Mouse (Mus musculus) urinary bladder, adult 2 months (tissue): ENCODE results near the gene Gga1. TPM values are rescaled to one million over a fixed set of nuclear protein-coding genes. Genes with fewer than 3 reads are reported as not detected.

Experiments
- DNase-seq: peaks from one replicate; pipeline ENCODE4 v3.0.0; 2022; ENCODE audit warnings: low spot score
- polyA plus RNA-seq: library from polyadenylated mRNA; depleted of rRNA; stranded (reverse); fragments of >200 nt; gene quantifications from 2 replicates; pipeline ENCODE4 v1.2.3, GENCODE M21; 2012

The Gga1 gene
- polyA plus RNA-seq, 1 experiment = 53.5 TPM

DNA sequence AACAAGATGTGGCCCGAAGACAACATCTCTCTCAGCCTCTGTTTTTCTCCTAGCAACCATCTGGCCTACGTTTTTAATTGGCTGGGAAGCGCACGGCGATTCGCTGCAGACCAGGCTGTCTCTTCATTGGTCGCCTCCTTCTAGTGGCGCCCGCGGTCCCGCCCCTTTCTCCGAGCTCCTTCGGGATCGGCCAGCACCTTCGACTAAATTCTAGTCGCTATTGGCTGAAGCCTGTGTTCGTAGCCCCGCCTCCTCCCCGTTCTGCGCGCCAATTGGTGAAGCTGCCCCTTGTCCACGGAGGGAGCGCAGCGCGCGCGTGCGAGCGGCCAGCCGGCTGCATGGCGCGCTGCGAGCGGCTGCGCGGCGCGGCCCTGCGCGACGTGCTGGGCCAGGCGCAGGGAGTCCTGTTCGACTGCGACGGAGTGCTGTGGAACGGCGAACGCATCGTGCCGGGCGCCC lies 36.7 kb downstream of the Gga1 start, which contains the start of gene Pdxp:
Pdxp (plus strand) TSS at position 288 of the 459 bp plus-strand sequence.
- no peak for DNase-seq

GRCm38 (mm10) chr15:78914091-78914822 lies 37.3 kb downstream of the Gga1 start:
- DNase-seq = no peak

- no peak for DNase-seq
Observed at GRCm38 (mm10) chr15:78914823-78915659, 38.1 kb downstream of the Gga1 start.

DNA sequence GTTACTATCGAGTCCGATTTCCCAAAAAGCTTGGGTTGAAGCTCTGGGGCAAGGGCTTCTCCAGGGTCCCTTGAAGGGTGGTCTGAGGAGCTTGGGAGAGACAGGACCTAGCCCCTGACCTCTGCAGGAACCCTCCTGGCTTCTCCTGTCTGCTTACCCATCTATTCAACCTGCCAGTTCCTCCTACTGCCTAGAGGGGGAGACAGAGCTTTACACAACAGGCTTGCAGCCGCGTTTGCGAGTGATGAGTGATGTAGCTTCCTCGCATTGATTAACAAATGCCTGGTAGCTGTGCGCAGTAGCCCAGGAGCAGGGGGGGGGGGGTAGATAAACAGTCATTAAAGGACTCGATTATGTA lies 38.6 kb downstream of the Gga1 start:
- DNase-seq = no peak

DNA sequence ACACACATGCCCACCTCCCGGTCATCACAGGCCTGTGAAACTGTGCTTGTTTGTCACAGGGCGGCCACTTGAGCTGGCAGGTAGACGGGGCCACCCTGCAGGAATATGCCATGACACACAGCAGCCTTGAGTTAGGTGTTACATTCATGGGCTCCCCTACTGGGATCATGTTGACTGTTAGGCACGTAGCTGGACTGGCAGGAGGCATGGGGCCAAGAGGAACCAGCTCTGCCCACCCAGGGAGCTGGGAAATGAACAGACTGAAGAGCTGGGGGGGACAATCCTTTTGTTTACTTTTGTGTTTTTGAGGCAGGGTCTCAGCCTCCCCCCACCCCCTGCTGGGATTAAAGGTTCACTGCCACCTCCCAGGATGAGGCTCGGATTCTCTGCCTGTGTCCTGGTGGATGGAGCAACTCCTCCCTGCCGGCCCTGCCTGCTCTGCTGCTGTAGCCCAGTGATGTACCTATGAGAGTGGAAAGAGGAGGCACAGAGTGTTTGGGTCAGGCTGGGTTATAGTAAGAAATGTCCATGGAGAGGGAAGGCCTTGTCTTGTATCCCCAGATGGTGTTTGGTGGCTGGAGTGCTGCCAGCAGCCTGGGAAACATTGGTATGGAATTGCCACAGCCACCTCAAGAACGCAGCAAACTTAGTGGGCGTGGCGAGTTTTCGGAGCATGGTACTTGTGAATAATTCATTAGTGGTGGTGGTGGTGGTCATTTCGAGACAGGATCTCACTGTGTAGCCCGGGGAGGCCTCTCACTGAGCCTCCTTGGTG lies 39.2 kb downstream of the Gga1 start:
- DNase-seq = no peak

DNA sequence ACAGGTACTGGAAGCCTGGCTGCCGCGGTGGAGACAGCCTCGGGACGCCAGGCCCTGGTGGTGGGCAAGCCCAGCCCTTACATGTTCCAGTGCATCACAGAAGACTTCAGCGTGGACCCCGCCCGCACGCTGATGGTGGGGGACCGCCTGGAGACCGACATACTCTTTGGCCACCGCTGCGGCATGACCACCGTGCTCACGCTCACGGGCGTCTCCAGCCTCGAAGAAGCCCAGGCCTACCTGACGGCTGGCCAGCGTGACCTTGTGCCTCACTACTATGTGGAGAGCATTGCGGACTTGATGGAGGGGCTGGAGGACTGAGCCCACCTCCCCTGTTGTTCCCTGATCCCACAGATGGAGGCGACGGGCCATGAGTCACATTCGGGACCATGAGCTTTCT lies 41.1 kb downstream of the Gga1 start:
- DNase-seq = no peak

GRCm38 (mm10) chr15:78919914-78920313 lies 42.9 kb downstream of the Gga1 start:
- no peak for DNase-seq

- DNase-seq = no peak
Observed at GRCm38 (mm10) chr15:78922700-78923099, 45.7 kb downstream of the Gga1 start.

DNA sequence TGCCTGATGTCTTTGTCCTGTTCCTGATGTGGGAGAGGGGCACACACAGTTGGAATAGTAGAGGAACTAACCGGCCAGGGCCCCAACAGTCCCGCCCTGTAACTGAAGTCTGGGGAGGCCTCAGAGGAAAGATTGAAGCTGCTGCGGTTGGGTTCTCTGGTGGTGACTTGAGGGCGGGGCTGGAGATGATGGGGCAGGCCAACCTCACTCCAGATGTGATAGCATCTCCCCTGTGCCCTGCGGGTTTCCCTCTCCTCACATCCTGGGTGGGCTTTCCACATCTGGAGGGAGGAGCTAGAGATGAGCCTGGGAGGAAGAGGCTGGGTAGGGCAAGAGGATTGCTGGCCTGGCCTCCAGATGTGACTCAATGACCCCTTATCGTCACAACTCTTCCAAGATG lies 46.6 kb downstream of the Gga1 start:
- no peak for DNase-seq

- DNase-seq = no peak
Observed at GRCm38 (mm10) chr15:78925129-78925528, 48.1 kb downstream of the Gga1 start.

DNA sequence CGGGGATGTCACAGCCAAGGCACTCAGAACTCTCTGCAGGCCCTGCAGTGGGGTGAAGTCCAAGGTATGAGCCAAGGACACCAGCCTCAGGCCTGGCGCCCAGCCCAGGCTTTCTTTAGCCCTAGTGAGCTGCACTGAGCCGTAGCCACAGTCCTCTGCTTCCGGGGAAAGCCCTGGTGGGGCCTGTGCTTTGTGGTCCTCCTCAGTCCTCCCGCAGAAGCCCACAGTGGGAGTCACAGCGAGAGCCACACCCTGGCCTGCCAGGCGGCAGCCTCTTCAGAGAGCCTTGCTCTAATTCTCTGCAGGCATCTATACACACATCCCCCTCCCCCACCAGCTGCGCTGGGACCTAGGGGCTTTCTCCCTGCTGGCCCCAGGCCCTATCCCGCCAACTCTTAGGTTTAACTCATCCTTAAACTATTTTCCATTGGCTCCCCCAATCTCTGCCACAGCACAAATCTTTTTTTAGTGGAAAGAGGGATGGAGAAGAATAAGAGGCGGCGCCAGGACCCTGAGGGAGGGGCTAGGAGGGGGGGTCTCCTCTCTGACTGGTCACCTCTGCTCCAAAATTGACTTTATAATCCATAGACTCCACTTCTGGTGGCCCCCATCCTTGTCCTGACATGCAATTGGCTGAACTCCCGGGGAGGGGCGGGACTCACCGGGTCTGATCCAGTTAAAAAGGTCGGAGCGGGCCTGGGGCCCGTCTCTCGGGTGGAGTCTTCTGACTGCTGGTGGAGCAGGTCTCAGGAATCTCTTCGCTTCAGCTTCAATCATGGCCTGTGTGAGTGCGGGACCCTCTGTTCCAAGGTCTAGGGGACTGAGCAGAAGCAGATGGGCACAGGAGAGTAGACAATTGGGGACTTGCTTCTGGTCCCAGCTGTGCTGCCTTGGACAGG lies 49.3 kb downstream of the Gga1 start, which contains the start of gene Lgals1:
Lgals1 (plus strand) TSS at position 705 of the 899 bp plus-strand sequence.
- DNase-seq = peak; percentile 59

GRCm38 (mm10) chr15:78927021-78927787 lies 50.2 kb downstream of the Gga1 start:
- no peak for DNase-seq

- no peak for DNase-seq
Observed at GRCm38 (mm10) chr15:78927788-78928457, 50.9 kb downstream of the Gga1 start.

- no peak for DNase-seq
Observed at GRCm38 (mm10) chr15:78928539-78928938, 51.5 kb downstream of the Gga1 start.

GRCm38 (mm10) chr15:78930192-78930706 lies 53.3 kb downstream of the Gga1 start:
- no peak for DNase-seq

GRCm38 (mm10) chr15:78930801-78931426 lies 53.9 kb downstream of the Gga1 start:
- no peak for DNase-seq

DNA sequence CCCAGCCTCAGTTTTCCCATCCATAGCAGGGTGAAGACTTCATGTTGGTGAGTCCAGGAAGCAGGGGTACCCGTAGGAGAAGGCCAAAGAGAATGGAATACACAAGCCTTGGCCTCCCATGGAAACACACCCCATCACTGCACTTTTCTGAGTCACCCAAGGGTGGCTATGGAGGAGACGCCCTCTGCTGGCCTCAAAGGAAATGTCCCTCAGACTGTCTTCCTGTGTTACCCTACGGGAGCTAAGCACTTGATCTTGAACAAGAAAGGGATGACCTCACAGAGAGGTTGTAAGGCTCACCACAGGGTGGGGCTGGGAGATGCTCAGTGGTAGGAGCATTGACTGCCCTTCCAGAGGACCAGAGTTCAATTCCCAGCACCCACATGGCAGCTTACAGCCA lies 54.6 kb downstream of the Gga1 start:
- DNase-seq = no peak

DNA sequence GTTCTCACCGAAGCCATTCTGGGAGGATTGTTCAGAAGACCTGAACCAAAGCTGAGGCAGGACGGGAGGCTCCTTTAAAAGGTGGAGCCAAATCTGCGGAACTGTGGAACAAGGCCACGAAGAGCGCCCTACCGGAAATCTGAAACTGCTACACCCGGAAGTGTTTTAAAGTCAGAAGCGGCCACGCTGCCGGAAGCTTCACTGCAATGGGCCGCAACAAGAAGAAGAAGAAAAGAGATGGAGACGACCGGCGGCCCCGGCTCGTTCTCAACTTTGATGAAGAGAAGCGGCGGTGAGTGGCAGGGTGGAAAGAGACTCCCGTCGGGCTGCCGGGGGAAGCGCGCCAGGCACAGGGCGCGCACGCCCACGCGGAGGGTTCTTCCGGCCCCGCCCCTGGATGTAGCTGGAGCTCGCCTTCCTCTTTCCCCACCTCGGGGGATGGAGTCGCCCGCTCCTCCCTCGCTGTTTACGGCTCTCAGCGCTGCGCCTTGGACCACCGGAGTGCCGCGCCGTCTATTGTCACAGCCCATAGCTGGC lies 57.9 kb downstream of the Gga1 start, which contains the start of gene Nol12:
Nol12 (plus strand) TSS at position 150 of the 537 bp plus-strand sequence.
- peak; percentile 54 for DNase-seq

DNA sequence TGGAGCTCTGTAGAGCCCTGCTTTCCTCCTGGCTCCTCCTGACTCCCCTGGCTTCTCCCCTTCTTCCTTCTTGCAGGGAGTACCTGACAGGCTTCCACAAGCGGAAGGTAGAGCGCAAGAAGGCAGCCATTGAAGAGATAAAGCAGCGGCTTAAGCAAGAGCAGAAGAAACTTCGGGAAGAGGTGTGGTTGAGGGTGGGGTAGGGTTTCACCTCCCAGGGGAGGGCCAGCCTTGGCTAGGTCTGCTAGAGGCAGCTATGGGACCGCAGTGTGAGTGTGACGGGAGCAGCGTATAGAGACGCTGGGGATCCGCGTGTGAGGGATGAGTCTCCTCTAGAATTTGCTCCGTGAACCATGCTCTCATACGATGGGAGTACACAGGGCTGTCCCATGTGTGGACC lies 59.4 kb downstream of the Gga1 start:
- no peak for DNase-seq
